Mouse (Mus musculus) liver, embryonic 15.5 days (tissue): ENCODE measurements around the gene Fam19a1. TPM values are rescaled to one million over a fixed set of nuclear protein-coding genes. Genes with fewer than 3 reads are reported as not detected.

Experiments used
- ATAC-seq: fragments of 200-750 bp; cut with Nextera tagmentation; 2 replicates; pipeline ENCODE4 v1.8.0; 2017; ENCODE audit warnings: moderate number of reproducible peaks, mild to moderate bottlenecking, moderate library complexity; ENCODE audit not compliant: insufficient read depth
- H3K27ac ChIP-seq: fragments of 300-500 bp; sonication (generic); replicated peaks from 2 replicates; pipeline ENCODE4 v1.5.1; 2015; ENCODE audit warnings: mild to moderate bottlenecking, inconsistent platforms
- H3K27me3 ChIP-seq: fragments of 300-500 bp; sonication (generic); 2 replicates; pipeline ENCODE4 v1.6.1; 2015; ENCODE audit warnings: mild to moderate bottlenecking, inconsistent platforms
- H3K36me3 ChIP-seq: fragments of 300-500 bp; sonication (generic); replicated peaks from 2 replicates; pipeline ENCODE4 v1.6.1; 2015; ENCODE audit warnings: moderate library complexity, mild to moderate bottlenecking, inconsistent platforms
- H3K4me1 ChIP-seq: fragments of 300-500 bp; sonication (generic); replicated peaks from 2 replicates; pipeline ENCODE4 v1.6.1; 2015; ENCODE audit warnings: inconsistent platforms
- H3K4me2 ChIP-seq: fragments of 300-500 bp; sonication (generic); 2 replicates; pipeline ENCODE4 v1.6.1; 2015; ENCODE audit warnings: moderate library complexity, mild to moderate bottlenecking, inconsistent platforms
- H3K4me3 ChIP-seq: fragments of 300-500 bp; sonication (generic); replicated peaks from 2 replicates; pipeline ENCODE4 v1.5.1; 2015; ENCODE audit warnings: mild to moderate bottlenecking, inconsistent platforms
- H3K9ac ChIP-seq: fragments of 300-500 bp; sonication (generic); 2 replicates; pipeline ENCODE4 v1.6.1; 2015; ENCODE audit warnings: moderate library complexity, mild to moderate bottlenecking, inconsistent platforms
- H3K9me3 ChIP-seq: fragments of 300-500 bp; sonication (generic); replicated peaks from 2 replicates; pipeline ENCODE4 v1.6.1; 2016; ENCODE audit warnings: inconsistent platforms
- WGBS: fragments of 180-500 bp; shearing (Covaris S2); methylation state at CpG from one replicate; pipeline ENCODE4 v1.1.7; 2015; ENCODE audit warnings: mixed read lengths; ENCODE audit not compliant: insufficient replicate concordance; 5-methylcytosine and 5-hydroxymethylcytosine counted together
- polyA plus RNA-seq: library from polyadenylated mRNA; unstranded; fragments of >200 nt; fragmentation: Nextera tagmentation; extraction: Ambion mirVana; gene quantifications from 2 replicates; pipeline ENCODE4 v1.2.1, GENCODE M21; 2015

Fam19a1 gene
- polyA plus RNA-seq, 1 experiment from 2014 or later: not detected

GRCm38 (mm10) chr6:96677813-96678212 lies 564.9 kb downstream of the Fam19a1 start:
- H3K4me1 ChIP-seq: no peaks in the 10 kb centered on the region
- 65% methylated on average over 3 of the region's 3 CpGs for WGBS
- no peak overlapping the region for H3K27ac ChIP-seq
- no peaks in the 10 kb centered on the region for H3K27me3 ChIP-seq
- H3K9me3 ChIP-seq: no peaks in the 10 kb centered on the region
- ATAC-seq: no peak
- no peak overlapping the region for H3K9ac ChIP-seq
- H3K4me3 ChIP-seq: no peak overlapping the region
- H3K4me2 ChIP-seq: no peak overlapping the region
- no peaks in the 10 kb centered on the region for H3K36me3 ChIP-seq

Other genes starting within 250 kb of the Fam19a1 start
- not detected in 2 replicates for gene 1700123L14Rik, start 53.1 kb downstream of the Fam19a1 start, polyA plus RNA-seq